Mouse (Mus musculus) C2C12 (cell line): ENCODE measurements around the gene Slc6a21.

Experiments used
- CEBPB ChIP-seq: IDR thresholded peaks from one replicate; pipeline ENCODE4 v1.6.1; 2011; ENCODE audit warnings: low read depth, mild to moderate bottlenecking, control low read depth, moderate library complexity
- CTCF ChIP-seq: IDR thresholded peaks from one replicate; pipeline ENCODE4 v1.5.1; 2011; ENCODE audit not compliant: control insufficient read depth, insufficient read depth, insufficient read length
- FOSL1 ChIP-seq: IDR thresholded peaks from one replicate; pipeline ENCODE4 v1.8.0; 2011; ENCODE audit warnings: mild to moderate bottlenecking, low read length; ENCODE audit not compliant: poor library complexity, insufficient read depth, severe bottlenecking
- MAX ChIP-seq: IDR thresholded peaks from one replicate; pipeline ENCODE4 v1.6.1; 2011; ENCODE audit warnings: mild to moderate bottlenecking, control low read depth
- MYOD1 ChIP-seq: IDR thresholded peaks from one replicate; pipeline ENCODE4 v1.6.1; 2011; ENCODE audit warnings: low read depth; ENCODE audit not compliant: control insufficient read depth, insufficient read length
- MYOG ChIP-seq: IDR thresholded peaks from one replicate; pipeline ENCODE4 v1.6.1; 2011; ENCODE audit not compliant: control insufficient read depth, insufficient read length; ENCODE audit errors: extremely low read depth
- USF1 ChIP-seq: IDR thresholded peaks from one replicate; pipeline ENCODE4 v1.6.1; 2011; ENCODE audit warnings: low read depth, mild to moderate bottlenecking, control low read depth, moderate library complexity

GRCm38 (mm10) chr7:45264348-45264747, 13.0 kb upstream of the Slc6a21 start:
- TF ChIP-seq CTCF (no peak), USF1 (no peak), CEBPB (no peak), MYOD1 (no peak), MYOG (no peak), MAX (no peak), FOSL1 (no peak)
